Mouse (Mus musculus): ENCODE measurements around the gene Pappa2.

GRCm38 (mm10) chr1:158701336-158701735 lies 279.0 kb downstream of the Pappa2 start:
- TF ChIP-seq CTCF (IDR thresholded peaks at IDR 0.05; ENCODE audit: borderline replicate concordance, insufficient read depth, low read length), result no peak
- TF ChIP-seq POLR2A (IDR thresholded peaks at IDR 0.05; ENCODE audit: low read depth, low read length), result no peak

Data from embryonic fibroblast, embryonic 13.5 days (primary cell).